Mouse (Mus musculus) liver, embryonic 16.5 days (tissue): ENCODE results near the gene Apopt1. TPM values are rescaled to one million over a fixed set of nuclear protein-coding genes. Genes with fewer than 3 reads are reported as not detected.

Experiments
- ATAC-seq: fragments of 200-750 bp; cut with Nextera tagmentation; 2 replicates; pipeline ENCODE4 v1.8.0; 2017; ENCODE audit warnings: low read depth, mild to moderate bottlenecking, moderate number of reproducible peaks, moderate library complexity
- H3K27ac ChIP-seq: fragments of 300-500 bp; sonication (generic); 2 replicates; pipeline ENCODE4 v1.5.1; 2014; ENCODE audit warnings: mild to moderate bottlenecking, low read length
- H3K27me3 ChIP-seq: fragments of 300-500 bp; sonication (generic); 2 replicates; pipeline ENCODE4 v1.6.1; 2014; ENCODE audit warnings: low read depth, low read length, mixed read lengths; ENCODE audit not compliant: control insufficient read depth, insufficient read depth
- H3K36me3 ChIP-seq: fragments of 300-500 bp; sonication (generic); 2 replicates; pipeline ENCODE4 v1.6.1; 2014; ENCODE audit warnings: mild to moderate bottlenecking; ENCODE audit not compliant: control insufficient read depth, insufficient read depth
- H3K4me1 ChIP-seq: fragments of 300-500 bp; sonication (generic); 2 replicates; pipeline ENCODE4 v1.6.1; 2014; ENCODE audit warnings: low read depth, low read length, mixed read lengths; ENCODE audit not compliant: control insufficient read depth
- H3K4me2 ChIP-seq: fragments of 300-500 bp; sonication (generic); 2 replicates; pipeline ENCODE4 v1.6.1; 2014; ENCODE audit warnings: low read depth, low read length, mixed read lengths
- H3K4me3 ChIP-seq: fragments of 300-500 bp; sonication (generic); 2 replicates; pipeline ENCODE4 v1.5.1; 2014; ENCODE audit warnings: low read depth, mild to moderate bottlenecking, low read length
- H3K9ac ChIP-seq: fragments of 300-500 bp; sonication (generic); 2 replicates; pipeline ENCODE4 v1.6.1; 2014; ENCODE audit warnings: low read depth, low read length
- H3K9me3 ChIP-seq: fragments of 300-500 bp; sonication (generic); replicated peaks from 2 replicates; pipeline ENCODE4 v1.6.1; 2016; ENCODE audit warnings: low read length; ENCODE audit not compliant: control insufficient read depth
- WGBS: fragments of 180-500 bp; shearing (Covaris S2); extraction: QIAGEN DNeasy Blood & Tissue Kit; methylation state at CpG from one replicate; pipeline ENCODE4 v1.1.7; 2014; ENCODE audit not compliant: insufficient replicate concordance; 5-methylcytosine and 5-hydroxymethylcytosine counted together
- polyA plus RNA-seq: library from polyadenylated mRNA; unstranded; fragments of >200 nt; fragmentation: Nextera tagmentation; extraction: Ambion mirVana; gene quantifications from 2 replicates; pipeline ENCODE4 v1.2.1, GENCODE M21; 2015

The Apopt1 gene
- polyA plus RNA-seq, 1 experiment from 2014 or later, result 17.5 TPM

GRCm38 (mm10) chr12:111797251-111797650 lies 84.2 kb downstream of the Apopt1 start:
- no peak for ATAC-seq
- peaks cover 6% of the 10 kb centered on the region for H3K36me3 ChIP-seq

GRCm38 (mm10) chr12:111798493-111798892 lies 85.4 kb downstream of the Apopt1 start:
- ATAC-seq, result no peak
- WGBS, result 78% methylated on average over 13 of the region's 13 CpGs
- H3K27me3 ChIP-seq, result no peaks in the 10 kb centered on the region
- H3K9me3 ChIP-seq, result no peaks in the 10 kb centered on the region
- H3K36me3 ChIP-seq, result peaks cover 6% of the 10 kb centered on the region
- H3K9ac ChIP-seq, result no peak overlapping the region
- H3K4me2 ChIP-seq, result no peak overlapping the region
- H3K4me1 ChIP-seq, result peaks cover 7% of the 10 kb centered on the region
- H3K4me3 ChIP-seq, result no peak overlapping the region
- H3K27ac ChIP-seq, result no peak overlapping the region

More at GRCm38 (mm10) chr12:111797251-111797650, 84.2 kb downstream of the Apopt1 start:
- 79% methylated on average over 8 of the region's 8 CpGs for WGBS
- Histone ChIP-seq H3K9ac (no peak overlapping the region), H3K9me3 (no peaks in the 10 kb centered on the region), H3K4me3 (no peak overlapping the region), H3K4me2 (no peak overlapping the region), H3K27me3 (no peaks in the 10 kb centered on the region), H3K27ac (no peak overlapping the region), H3K4me1 (peaks cover 7% of the 10 kb centered on the region)

- Histone ChIP-seq H3K4me2 (no peak overlapping the region), H3K27ac (no peak overlapping the region), H3K36me3 (peaks cover 5% of the 10 kb centered on the region), H3K27me3 (no peaks in the 10 kb centered on the region), H3K4me3 (no peak overlapping the region), H3K9ac (no peak overlapping the region), H3K4me1 (no peaks in the 10 kb centered on the region), H3K9me3 (no peaks in the 10 kb centered on the region)
- 78% methylated on average over 10 of the region's 10 CpGs for WGBS
- ATAC-seq, result no peak
Observed at GRCm38 (mm10) chr12:111800459-111801183, 87.6 kb downstream of the Apopt1 start.

- Histone ChIP-seq H3K4me3 (no peak overlapping the region), H3K9me3 (no peaks in the 10 kb centered on the region), H3K27ac (no peak overlapping the region), H3K9ac (no peak overlapping the region), H3K4me1 (peaks cover under 1% of the 10 kb centered on the region; the same call in 1 of the 2 replicates), H3K27me3 (no peaks in the 10 kb centered on the region), H3K4me2 (no peak overlapping the region), H3K36me3 (peaks cover 8% of the 10 kb centered on the region)
- ATAC-seq, result no peak
- WGBS, result 79% methylated on average over 5 of the region's 5 CpGs
Observed at GRCm38 (mm10) chr12:111803538-111803937, 90.5 kb downstream of the Apopt1 start.

Other genes with a start within 250 kb of the Apopt1 start
- 0.46 and 0.52 TPM in 2 replicates for gene Gm266, start 227.4 kb upstream of the Apopt1 start, polyA plus RNA-seq
- gene Eif5, start 175.2 kb upstream of the Apopt1 start, polyA plus RNA-seq, result 522 and 558 TPM in 2 replicates
- 7.0 and 9.2 TPM in 2 replicates for gene Mark3, start 138.7 kb upstream of the Apopt1 start, polyA plus RNA-seq
- gene Ckb, start 40.9 kb upstream of the Apopt1 start, polyA plus RNA-seq, result 39.2 and 44.8 TPM in 2 replicates
- 3.7 and 4.6 TPM in 2 replicates for gene Trmt61a, start 35.2 kb upstream of the Apopt1 start, polyA plus RNA-seq
- gene Bag5, start within 50 bp of the Apopt1 start, polyA plus RNA-seq, result 14.1 and 14.4 TPM in 2 replicates
- 14.5 and 14.6 TPM in 2 replicates for gene Klc1, start 45.6 kb downstream of the Apopt1 start, polyA plus RNA-seq
- gene Xrcc3, start 100.6 kb downstream of the Apopt1 start, polyA plus RNA-seq, result 3.5 and 5.0 TPM in 2 replicates
- gene Zfyve21, start 100.9 kb downstream of the Apopt1 start, polyA plus RNA-seq, result 70.7 and 76.8 TPM in 2 replicates
- gene Ppp1r13b, start 194.8 kb downstream of the Apopt1 start, polyA plus RNA-seq, result 1.4 and 1.9 TPM in 2 replicates